Comparison of ENCODE assay signal across 13 mouse cellular contexts in the genomic region with DNA sequence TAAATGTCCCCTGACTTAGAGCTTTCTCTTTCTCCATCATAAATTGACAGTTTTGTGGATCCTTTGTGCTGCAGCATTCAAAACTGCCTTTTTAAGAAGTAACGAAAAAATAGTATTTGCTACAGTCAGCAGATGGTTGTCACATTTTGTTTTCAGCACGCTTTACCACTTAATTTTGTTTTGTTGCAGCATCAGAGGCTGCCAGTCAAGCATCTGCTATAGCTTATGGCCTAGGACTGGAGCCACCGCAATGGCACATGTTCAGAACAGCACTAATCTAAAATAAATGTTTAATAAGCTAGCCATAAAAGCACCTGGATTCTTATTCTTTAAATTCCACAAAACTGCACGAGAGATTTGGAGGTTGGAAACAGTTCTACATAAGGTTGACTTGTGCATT.
DNase-seq lines count a peak whose midpoint lies in the region; ATAC-seq lines count a peak whose summit lies in the region.
"Had no signal": no experiment of that assay in that cellular context is flagged by ENCODE, and none has a peak within 500 bp of the region (broad histone marks: within the 10 kb centered on the region; RNA-seq: fewer than 3 reads in every experiment).

No protein-coding gene starts in this region.

- peak overlapping the region; percentile 74 for H3K27ac ChIP-seq in midbrain, embryonic 13.5 days
- no peak overlapping the region for H3K27ac ChIP-seq in midbrain, embryonic 10.5 days (replicated peaks)
- peak overlapping the region; percentile 44; the same call in 1 of the 2 replicates for H3K27ac ChIP-seq in forebrain, embryonic 14.5 days (ENCODE audit: low read depth, low read length)
- peak overlapping the region; percentile 72 for H3K27ac ChIP-seq in neural tube, embryonic 14.5 days (ENCODE audit: low read depth, low read length)
- H3K27ac ChIP-seq: heart, adult 2 months had no signal

- H3K36me3 ChIP-seq in midbrain, embryonic 13.5 days: no peaks in the 10 kb centered on the region
- H3K36me3 ChIP-seq in midbrain, embryonic 10.5 days: 0 out of 2 replicates have a peak, but pooled peaks cover 7% of the 10 kb centered on the region
- no peaks in the 10 kb centered on the region for H3K36me3 ChIP-seq in forebrain, embryonic 14.5 days (ENCODE audit: control insufficient read depth, insufficient read depth, low read length)
- H3K36me3 ChIP-seq in neural tube, embryonic 14.5 days (ENCODE audit: control insufficient read depth, insufficient read depth, low read length): no peaks in the 10 kb centered on the region

- 0 out of 2 replicates have a peak overlapping the region, but pooled peaks have one; percentile 26 for H3K4me2 ChIP-seq in midbrain, embryonic 13.5 days (replicated peaks)
- H3K4me2 ChIP-seq in forebrain, embryonic 14.5 days (ENCODE audit: low read length): 0 out of 2 replicates have a peak overlapping the region, but pooled peaks have one; percentile 21
- H3K4me2 ChIP-seq in neural tube, embryonic 14.5 days (ENCODE audit: low read depth, low read length): peak overlapping the region; percentile 12; the same call in 1 of the 2 replicates

- no peak for ATAC-seq in midbrain, embryonic 13.5 days
- ATAC-seq in forebrain, embryonic 14.5 days: peak; percentile 92
- ATAC-seq in neural tube, embryonic 14.5 days (ENCODE audit: low read depth): no peak
- no peak for ATAC-seq in granulocyte monocyte progenitor cell, adult 5-6 weeks (replicated peaks; ENCODE audit: poor library complexity, severe bottlenecking)

- H3K9me3 ChIP-seq in midbrain, embryonic 13.5 days: no peaks in the 10 kb centered on the region
- no peaks in the 10 kb centered on the region for H3K9me3 ChIP-seq in midbrain, embryonic 10.5 days (replicated peaks)
- H3K9me3 ChIP-seq in forebrain, embryonic 14.5 days (replicated peaks; ENCODE audit: control insufficient read depth, low read length): no peaks in the 10 kb centered on the region
- H3K9me3 ChIP-seq in neural tube, embryonic 14.5 days (ENCODE audit: control insufficient read depth, low read length): no peaks in the 10 kb centered on the region

- no peak for DNase-seq in midbrain, embryonic 10.5 days (ENCODE audit: low spot score)
- peak; percentile 85 for DNase-seq in forebrain, embryonic 14.5 days (ENCODE audit: low spot score)
- DNase-seq in layer of hippocampus, adult 8-10 months (ENCODE audit: low spot score in 2 of 2): peak; percentile 28 to 57
- DNase-seq in ovary, postnatal 14 days (ENCODE audit: low spot score): no peak
- no peak for DNase-seq in gastrocnemius, adult 18-20 months (ENCODE audit: low spot score)
- DNase-seq: adrenal gland, adult 2 months; heart, adult 2 months; lung, adult 18-20 months; right cerebral cortex, postnatal 25 days; thymus, postnatal 14 days had no signal

- no peak overlapping the region for H3K9ac ChIP-seq in midbrain, embryonic 13.5 days (replicated peaks)
- H3K9ac ChIP-seq in forebrain, embryonic 14.5 days (ENCODE audit: low read length): no peak overlapping the region
- no peak overlapping the region for H3K9ac ChIP-seq in neural tube, embryonic 14.5 days (replicated peaks; ENCODE audit: low read depth, low read length)

- H3K27me3 ChIP-seq in midbrain, embryonic 13.5 days: peaks cover 5% of the 10 kb centered on the region; the same call in 1 of the 2 replicates
- no peaks in the 10 kb centered on the region for H3K27me3 ChIP-seq in midbrain, embryonic 10.5 days (ENCODE audit: low read depth, poor library complexity, severe bottlenecking)
- H3K27me3 ChIP-seq in forebrain, embryonic 14.5 days (replicated peaks; ENCODE audit: control insufficient read depth, insufficient read depth, low read length): no peaks in the 10 kb centered on the region
- no peaks in the 10 kb centered on the region for H3K27me3 ChIP-seq in neural tube, embryonic 14.5 days (ENCODE audit: control insufficient read depth, insufficient read depth, low read length)

- 48% methylated on average over 4 of the region's 4 CpGs for WGBS in midbrain, embryonic 13.5 days
- 82% methylated on average over 4 of the region's 4 CpGs for WGBS in midbrain, embryonic 10.5 days
- WGBS in forebrain, embryonic 14.5 days: 44% methylated on average over 4 of the region's 4 CpGs
- 41% methylated on average over 4 of the region's 4 CpGs for WGBS in neural tube, embryonic 14.5 days

- no peak overlapping the region for H3K4me3 ChIP-seq in midbrain, embryonic 13.5 days (replicated peaks)
- no peak overlapping the region for H3K4me3 ChIP-seq in midbrain, embryonic 10.5 days
- no peak overlapping the region for H3K4me3 ChIP-seq in forebrain, embryonic 14.5 days (ENCODE audit: low read depth, low read length)
- no peak overlapping the region for H3K4me3 ChIP-seq in neural tube, embryonic 14.5 days (ENCODE audit: low read depth, low read length)
- H3K4me3 ChIP-seq: heart, adult 2 months had no signal

- H3K4me1 ChIP-seq in midbrain, embryonic 13.5 days (replicated peaks): peaks cover 29% of the 10 kb centered on the region
- H3K4me1 ChIP-seq in midbrain, embryonic 10.5 days: peaks cover 21% of the 10 kb centered on the region
- peaks cover 16% of the 10 kb centered on the region for H3K4me1 ChIP-seq in forebrain, embryonic 14.5 days (ENCODE audit: control insufficient read depth, insufficient read depth, low read length)
- peaks cover 23% of the 10 kb centered on the region; the same call in 1 of the 2 replicates for H3K4me1 ChIP-seq in neural tube, embryonic 14.5 days (ENCODE audit: control insufficient read depth, insufficient read depth, low read length)

Comparison
In these comparisons a context has a peak if more than half of its experiments do, and no peak if none do; other contexts are left out.
1. DNase-seq: peak in forebrain, embryonic 14.5 days (single experiment) and layer of hippocampus, adult 8-10 months (2 of 2); none in midbrain, embryonic 10.5 days (single experiment), ovary, postnatal 14 days (single experiment) and gastrocnemius, adult 18-20 months (single experiment).
2. Peak in every context shown above with its lines, with median percentiles within 50 percentile points of each other: H3K4me2 ChIP-seq.